Mouse (Mus musculus) heart, adult 8-10 months (tissue): ENCODE data around the gene Mtif3. TPM values are rescaled to one million over a fixed set of nuclear protein-coding genes. Genes with fewer than 3 reads are reported as not detected.
"Not testable (repeated sequence)": the region's sequence is repeated elsewhere in the genome, so short reads cannot be mapped to it uniquely, and the experiment has no call there.

Experiments
- DNase-seq: peaks from one replicate; pipeline ENCODE4 v3.0.0; 2022; ENCODE audit warnings: low spot score
- total RNA-seq, 4 experiments: library from RNA; stranded (reverse); gene quantifications; 2 replicates each; pipeline ENCODE4 v1.2.4; 2022

The Mtif3 gene
- total RNA-seq, 4 experiments from 2014 or later: 26.8 to 38.0 (median 31.5) TPM

DNA sequence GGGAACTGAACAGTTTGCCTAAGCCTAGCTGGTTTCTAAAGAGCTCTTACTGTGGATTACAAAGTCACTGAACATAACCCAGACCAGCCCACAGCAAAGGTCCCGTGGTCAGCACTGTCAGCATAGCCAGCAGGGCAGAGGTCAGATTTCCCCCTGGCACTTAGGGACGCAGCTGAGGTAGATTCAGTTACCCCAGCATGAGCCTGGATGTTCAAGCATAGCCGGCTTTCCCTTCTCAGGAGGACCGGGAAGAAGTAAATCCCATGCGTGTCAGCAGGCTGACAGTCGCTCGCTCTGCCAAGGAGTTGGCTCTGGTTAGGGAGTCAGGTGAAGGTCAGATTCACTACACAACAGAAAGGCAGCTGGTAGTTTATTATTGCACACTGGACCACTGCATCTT is 9.0 kb downstream of the Mtif3 start:
- DNase-seq: no peak

DNA sequence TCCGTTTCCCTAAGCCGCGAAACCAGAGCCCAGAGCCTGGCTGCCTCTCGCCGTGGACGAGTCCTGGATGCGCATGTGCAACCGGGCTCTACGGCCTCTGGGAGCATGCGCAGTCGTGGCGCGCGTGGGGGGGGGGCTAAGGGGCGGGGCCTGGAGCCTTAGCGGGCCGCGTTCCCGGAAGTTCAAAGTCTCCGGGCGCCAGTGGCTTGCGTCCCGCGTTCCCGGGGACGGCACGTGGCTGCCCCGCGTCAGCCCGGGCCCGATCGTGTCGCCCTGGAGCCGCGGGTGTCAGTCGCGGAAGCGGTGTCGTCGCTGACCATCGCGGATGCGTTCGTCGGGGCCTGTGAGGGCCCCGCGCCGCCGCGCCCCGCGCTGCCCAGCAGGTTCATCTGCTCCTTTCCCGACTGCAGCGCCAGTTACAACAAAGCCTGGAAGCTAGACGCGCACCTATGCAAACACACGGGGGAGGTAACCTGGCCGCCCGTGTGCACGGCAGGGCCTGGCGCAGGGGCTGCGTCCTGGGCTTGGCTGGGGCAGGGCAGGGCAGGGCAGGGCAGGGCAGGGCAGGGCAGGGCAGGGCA is 15.0 kb downstream of the Mtif3 start, which contains the start of gene Gtf3a:
Gene Gtf3a, plus strand, starts transcription at position 150 of the 581 bp plus-strand sequence.
- peak; percentile 68 for DNase-seq

DNA sequence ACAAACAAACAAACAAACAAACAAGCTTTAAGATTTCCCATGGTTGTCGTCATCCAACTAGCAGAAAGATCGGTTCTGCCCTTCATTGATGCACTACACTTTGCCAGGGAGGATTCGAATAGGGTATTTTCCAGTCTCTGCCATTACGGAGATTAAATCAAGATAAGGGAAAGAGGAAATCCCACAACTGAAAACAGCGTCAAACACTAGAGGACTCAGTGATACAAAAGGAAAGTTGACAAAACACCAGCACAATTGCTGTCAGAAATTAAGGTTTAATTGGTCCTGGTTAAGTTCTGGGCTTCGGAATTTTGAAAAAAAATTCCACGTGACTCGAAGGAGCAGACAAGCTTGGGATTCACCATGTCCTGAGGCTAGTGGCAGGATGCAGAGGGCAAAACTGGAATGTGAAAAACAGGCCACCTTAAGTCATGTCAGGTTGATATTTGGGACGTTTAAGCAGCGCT is 15.5 kb downstream of the Mtif3 start:
- DNase-seq: no peak

DNA sequence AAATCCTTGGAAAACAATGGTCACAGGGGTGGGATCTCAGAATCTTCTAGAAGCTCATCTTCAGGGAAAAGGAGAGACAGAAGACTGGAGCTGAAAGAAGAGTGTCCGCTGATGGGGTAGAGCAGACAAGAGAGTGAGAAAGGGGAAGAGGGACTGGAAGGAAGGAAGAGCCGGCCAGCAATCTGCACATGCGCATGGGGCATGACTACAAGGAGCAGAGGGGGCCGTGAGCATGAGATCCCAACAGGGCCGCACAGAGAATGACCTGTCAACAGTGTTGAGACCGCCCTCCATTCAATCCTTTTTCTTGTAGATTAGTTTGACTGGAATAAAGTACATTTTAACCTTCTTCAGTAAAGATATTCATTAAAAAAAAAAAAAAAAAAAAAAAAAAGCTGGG is 16.1 kb downstream of the Mtif3 start:
- DNase-seq: no peak

DNA sequence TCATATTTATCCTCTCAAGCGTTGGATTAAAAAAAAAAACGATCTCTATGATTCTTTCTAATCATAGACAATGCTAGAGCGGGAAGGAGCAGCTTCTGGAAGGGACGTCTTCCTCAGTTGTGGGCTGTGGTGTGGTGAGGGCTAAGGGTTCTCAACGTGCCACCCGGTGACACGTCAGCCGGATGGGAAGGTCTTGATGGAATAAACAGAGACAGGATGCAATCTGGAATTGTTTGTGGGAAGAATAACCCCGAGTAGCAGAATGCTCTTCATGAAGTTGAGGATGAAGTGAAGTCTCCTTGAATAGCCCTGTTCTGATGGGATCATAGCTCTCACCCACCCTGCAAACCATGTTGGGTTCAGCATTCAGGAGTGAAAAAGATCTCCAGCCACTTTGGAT is 16.9 kb downstream of the Mtif3 start:
- DNase-seq: no peak

DNA sequence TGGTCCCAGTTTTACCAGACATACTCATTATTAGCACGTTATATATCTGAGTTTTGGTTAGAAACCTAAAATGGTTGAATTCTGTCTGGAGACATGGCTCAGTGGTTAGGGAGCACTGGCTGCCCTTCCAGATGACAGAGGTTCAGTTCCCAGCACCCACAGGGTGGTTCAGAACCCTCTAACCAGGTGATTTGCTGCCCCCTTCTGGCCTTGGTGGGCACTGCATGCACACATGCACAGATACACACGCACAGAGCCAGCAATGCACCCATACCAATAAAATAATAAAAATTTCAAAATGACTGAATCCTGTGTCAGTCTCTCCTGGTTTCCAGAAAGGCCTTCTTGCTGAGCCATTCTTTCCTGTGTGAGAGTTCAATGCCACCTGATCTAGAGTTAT is 19.0 kb downstream of the Mtif3 start:
- no peak for DNase-seq

DNA sequence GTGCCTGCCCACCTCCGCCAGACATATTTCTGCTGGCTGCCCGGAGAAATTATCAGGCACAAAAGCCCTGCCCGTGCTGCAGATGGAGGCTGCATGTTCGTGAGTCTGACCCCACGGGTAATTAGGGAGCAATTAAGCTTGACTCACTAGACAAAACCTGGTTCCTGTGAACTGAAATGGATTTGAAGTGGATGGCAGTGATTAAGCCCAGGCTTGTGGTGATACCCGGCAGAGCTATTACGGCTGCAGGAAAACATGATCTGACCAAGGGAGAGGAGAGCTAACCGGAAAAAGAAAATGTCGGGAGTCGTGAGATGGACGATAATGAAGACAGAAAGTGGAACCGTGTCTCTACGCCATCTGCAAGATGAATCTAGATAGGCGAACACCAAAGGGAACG is 20.6 kb downstream of the Mtif3 start:
- DNase-seq: no peak

DNA sequence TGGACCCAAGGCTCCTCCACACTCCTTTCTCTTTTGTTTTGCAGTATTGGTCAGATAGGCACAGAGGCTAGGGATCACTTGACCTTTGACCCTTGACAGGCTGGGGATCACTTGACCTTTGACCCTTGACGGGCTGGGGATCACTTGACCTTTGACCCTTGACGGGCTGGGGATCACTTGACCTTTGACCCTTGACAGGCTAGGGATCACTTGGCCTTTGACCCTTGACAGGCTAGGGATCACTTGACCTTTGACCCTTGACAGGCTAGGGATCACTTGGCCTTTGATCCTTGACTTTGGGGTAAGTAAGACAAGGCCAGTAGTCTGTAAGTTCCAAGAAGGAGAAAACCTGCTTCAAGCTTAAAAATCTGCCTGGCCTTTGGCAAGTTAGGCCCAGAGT is 21.7 kb downstream of the Mtif3 start:
- DNase-seq: not testable (repeated sequence)

DNA sequence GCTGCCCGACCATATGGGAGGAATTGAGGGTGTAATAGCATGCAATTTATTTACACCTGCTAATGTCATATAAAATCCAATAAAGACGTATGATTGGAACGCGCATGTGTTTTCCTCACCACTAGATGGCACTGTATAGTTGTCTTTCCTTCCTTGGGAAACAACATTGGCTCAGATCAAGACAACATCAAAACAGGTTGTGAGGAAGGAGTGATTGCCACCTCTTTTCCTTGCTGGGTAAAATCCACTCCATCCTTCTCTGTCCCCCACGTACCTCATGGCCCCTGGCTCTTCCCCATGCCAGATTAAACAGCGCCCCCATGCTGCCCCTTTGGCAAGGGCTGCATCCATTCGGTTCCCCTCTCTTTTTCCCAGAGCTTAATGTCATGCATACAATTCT is 23.4 kb downstream of the Mtif3 start:
- DNase-seq: peak; percentile 47

DNA sequence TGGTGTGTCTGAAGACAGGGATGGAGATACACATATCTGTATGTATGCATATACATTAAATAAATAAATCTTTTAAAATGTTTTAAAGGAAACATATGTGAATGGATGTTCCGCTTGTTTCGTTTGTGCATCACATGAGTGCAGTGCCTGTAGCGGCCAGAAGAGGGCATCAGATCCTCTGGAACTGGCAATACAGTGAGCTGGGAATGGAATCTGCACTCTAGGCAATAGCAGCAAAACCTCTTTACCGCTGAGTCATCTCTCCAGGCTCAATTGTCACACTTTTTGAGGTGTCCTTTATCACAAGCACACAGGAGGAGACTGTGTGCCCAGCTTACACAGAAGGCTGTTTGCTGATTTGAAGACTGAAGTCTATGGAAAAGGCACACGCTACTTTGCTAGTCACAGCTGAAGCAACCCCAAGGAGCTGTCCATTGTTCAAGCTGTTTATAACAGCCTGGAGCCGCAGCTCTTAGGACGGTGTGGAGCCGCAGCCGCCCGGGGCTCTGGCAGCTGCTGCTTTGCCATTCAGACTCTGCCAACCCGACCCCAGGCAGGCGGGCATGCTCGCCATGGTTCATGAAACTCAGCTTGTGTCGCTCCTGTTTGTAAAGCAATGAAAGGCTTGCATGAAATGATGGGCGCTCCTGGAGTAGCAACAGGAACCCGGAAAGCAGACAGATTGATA is 24.3 kb downstream of the Mtif3 start:
- no peak for DNase-seq

DNA sequence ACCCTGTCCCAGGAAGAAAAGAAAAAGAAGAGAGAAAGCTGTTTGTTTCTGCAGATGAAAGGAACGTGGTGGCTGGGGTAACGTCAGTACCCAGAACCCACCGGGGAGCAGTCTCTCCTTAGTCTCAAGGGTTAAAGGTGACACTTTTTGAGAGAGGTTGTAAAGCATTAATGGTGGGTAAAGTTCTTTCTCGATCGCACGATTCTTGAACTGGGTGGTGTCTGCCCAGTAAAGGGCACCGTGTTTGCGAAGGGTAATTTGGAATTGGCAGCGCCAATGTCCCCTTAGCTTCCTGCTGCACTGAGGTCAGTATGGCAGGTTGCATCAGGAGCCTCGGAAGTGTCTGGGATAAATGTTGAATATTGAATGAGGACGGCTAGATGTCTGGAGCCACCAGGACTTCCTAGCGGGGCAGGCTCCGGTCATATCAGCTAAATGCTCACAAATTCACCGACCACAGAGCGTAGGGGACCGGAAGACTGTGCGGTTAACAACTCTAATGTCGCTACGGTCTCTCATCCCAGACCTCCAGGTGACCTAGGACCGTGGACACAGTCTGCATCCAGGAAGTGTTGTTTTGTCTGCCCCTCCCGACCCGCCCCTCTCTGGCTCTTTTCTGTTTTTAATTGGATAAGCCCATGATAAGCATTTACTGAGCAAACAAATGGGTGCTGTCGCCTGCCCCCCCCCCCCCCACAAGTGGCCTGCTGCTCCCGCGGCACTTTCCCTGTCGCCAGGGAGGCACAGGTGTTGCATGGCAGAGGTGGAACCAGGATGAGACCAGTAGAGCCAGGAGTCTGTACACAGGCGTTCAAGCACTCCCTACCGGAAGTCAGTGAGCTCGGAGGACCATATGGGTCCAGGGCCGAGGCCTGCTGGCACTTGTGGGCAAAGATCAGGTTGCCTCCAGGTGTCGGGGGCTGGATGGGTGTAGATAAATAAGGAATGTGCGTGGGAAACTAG is 25.8 kb downstream of the Mtif3 start:
- no peak for DNase-seq

DNA sequence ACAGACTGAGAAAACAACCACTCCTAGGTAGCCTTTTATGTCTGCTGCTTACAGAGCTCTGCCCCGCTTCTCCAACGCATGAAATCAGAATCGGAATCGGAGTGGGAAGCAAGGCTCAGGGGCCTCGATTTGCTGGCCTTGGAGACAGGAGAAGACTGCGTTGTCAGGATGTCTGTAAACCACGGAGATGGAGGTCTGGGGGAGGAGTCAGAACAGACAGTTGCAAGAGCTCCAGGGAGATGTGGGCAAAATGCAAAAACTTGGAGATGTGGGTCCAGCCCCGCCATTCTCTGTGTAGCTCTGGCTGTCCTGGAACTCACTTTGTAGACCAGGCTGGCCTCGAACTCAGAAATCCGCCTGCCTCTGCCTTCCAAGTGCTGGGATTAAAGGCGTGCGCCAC is 30.1 kb downstream of the Mtif3 start:
- no peak for DNase-seq

DNA sequence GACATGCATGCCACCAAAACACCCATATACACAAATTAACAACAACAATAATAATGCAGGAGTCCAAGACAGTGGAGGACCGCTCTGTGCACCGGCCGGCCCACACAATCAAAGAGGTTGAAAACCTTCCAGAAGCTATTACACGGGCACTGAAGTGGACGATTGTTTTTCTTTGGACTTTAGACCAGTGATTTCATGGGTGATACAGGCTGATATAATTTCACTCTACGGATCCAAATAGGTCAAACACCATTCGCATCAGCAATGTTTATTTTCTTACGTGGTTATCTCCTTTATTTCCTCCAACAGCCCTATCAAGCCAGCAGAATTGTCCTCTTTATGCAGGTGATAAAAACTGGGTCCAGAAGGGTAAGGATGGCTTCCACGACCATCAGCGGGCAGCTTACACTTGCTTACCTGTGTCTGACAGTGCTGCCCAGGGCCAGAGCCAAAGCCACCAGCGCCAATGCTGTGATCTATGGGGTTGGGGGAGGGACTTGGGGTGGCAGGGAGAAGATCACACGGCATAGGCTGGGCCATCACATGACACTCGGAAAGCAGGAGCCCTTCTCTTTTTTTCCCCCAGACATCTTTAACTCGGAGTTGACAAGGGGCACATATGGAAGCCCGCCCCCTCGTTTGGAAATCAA is 31.6 kb downstream of the Mtif3 start:
- no peak for DNase-seq

DNA sequence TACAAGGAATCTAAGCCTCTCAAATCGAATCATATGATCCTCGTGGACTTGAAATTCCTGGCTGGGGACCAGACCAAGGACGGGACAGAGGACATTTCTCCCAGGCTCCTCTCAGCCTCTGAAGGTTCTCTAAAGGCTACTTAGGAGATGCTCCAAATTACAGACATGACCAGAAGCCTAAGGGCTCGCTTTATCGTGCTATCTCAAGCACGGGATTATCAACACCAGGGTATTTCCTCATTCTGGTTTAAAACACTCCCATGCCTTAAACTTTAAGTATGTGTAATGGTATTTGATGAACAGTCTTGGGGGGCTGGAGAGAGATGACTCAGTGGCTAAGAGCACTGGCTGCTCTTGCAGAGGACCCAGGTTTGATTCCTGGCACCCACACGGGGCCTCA is 32.2 kb downstream of the Mtif3 start:
- no peak for DNase-seq

DNA sequence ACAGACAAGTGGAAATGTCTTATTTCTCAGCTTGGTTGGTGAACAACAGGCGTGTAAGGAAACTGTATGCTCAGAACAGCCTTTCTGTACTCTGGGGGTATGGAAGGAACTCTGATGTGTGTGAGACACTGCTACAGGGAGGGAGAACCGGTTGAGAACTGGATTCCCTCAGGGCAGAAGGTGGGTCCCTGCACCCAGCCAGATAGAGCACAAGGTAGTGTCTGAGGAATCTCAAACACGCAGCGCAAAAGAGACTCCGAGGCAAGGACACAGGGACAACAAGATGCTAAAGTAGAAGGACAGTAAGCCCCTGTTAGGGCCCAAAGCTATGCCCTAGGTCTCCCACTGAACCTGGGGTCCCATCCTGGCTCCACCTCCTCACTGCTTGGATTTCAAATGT is 36.9 kb downstream of the Mtif3 start:
- no peak for DNase-seq

DNA sequence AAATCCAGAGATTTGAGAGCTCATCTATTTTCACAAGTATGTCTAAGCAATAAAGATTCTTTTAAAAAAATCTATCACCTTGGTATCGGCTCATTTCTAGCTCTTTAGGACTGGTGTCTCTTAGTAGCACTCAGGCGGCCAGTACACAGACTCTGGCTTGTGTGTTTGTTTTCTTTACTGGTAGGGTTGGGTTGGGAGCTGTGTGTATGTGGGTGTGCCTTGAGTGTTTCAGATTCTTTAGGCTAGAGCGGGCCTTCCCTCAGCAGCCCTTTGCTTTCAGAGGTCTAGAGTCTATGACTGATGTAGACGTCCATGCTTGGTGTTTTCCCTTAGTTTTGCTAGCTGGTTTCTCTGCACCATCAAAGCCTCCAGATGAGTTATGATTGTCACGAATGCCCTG is 40.1 kb downstream of the Mtif3 start:
- DNase-seq: no peak

DNA sequence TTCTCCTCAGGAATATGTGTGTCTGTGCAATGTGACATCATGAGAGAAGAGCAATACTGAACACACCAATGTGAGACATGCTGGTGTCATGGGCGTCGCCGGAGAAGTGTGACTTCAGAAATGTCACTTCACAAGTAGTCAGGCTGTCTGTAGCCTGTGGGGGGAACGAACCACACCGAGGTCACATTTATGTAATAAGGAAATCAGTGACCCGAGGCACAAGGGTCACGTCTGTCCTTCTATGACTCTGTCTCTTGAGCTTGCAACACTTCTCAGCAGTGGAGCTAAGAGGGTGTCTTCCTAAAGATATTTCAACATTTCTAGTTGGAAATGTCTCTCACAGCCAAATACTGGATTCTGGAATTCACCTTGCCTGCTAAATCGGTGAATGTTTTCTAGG is 42.4 kb downstream of the Mtif3 start:
- DNase-seq: no peak

DNA sequence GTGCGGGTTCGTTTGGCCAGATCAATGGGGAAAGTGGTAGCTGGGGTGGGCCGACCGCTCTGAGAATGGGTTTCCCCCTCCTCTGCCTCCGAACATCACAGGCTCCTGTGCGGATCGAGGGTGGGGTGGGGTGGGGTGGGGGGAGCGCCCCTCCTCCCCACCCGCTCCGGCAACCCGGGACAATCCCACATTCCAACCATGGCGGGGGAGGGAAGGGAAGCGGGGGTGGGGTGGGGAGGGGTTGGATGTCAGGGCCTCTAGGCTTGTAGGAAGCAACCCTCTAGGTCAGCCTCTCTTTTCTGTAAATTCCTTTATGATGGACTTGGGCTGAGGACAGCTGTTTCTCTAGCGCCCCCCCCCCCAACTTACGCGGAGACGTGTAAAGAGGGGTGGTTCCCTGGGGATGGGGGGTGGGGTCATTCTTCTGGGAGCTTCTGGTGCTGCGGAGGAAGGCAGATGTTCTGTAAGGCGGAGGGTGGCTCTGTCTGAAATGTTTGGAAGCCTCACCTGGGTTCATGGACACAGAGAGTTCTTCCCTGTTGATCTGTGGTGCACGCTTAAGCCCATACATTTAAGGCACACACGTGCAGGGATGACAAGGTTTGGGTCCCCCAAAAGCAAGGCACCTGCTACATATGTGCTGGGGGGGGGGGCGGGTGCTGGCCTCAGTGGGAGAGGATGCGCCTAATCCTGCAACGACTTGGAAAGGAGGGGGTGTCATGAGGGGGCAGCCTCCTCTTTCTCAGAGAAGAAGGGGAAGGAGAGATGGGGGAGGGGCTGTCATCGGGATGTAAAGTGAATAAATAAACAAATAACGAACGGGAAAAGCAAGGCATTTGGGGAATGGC is 43.1 kb downstream of the Mtif3 start:
- DNase-seq: no peak

DNA sequence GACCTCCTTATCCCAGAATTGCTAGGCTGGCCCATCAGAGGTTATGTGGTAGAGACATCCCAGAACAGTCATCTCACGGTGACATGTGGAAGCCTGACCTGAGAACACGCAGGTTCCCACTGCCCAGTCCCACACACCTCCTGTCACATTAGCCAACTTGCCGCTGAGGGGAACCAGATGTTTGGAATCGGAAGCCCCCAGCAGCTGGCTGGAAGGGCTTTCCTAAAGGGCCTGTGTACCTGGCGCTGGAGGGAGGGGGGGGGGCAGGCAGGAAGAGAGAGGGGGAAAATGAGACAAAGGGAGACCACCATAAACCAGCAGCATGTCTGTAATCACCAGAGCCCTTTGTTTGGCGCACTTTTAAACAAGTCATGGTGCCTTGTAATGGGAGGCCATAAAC is 43.7 kb downstream of the Mtif3 start:
- DNase-seq: no peak

DNA sequence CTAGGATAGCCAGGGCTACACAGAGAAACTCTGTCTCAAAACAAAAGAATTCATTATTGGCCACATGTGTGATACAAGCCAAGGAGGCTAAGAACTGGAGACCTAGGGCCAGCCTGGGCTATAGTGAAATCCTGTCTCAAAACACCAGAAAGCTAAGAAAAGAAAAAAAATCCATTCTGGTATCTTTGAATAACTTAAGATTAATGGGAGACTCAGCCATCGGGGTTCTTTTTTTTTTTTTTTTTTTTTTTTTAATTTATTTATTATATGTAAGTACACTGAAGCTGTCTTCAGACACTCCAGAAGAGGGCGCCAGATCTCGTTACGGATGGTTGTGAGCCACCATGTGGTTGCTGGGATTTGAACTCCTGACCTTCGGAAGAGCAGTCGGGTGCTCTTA is 46.2 kb downstream of the Mtif3 start:
- not testable (repeated sequence) for DNase-seq

DNA sequence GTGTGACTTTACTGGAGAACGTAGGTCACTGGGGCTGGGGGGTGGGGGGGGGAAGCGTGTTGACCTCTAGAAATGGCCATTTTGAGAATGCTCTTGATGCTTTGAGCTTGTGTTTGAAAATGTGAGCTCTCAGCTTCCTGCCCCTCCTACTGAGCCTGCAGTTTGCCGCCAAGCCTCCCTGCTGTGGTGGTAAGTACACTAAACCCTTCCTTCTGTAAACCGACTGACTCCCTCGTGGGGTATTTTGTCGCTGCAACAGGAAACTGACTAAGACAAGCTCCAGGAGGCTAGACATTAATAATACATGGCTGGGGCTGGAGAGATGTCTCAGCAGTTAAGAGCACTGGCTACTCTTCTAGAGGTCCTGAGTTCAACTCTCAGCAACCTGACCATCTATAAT is 46.8 kb downstream of the Mtif3 start:
- no peak for DNase-seq
